ENCODE assay signal across 9 mouse cellular contexts in the genomic region with DNA sequence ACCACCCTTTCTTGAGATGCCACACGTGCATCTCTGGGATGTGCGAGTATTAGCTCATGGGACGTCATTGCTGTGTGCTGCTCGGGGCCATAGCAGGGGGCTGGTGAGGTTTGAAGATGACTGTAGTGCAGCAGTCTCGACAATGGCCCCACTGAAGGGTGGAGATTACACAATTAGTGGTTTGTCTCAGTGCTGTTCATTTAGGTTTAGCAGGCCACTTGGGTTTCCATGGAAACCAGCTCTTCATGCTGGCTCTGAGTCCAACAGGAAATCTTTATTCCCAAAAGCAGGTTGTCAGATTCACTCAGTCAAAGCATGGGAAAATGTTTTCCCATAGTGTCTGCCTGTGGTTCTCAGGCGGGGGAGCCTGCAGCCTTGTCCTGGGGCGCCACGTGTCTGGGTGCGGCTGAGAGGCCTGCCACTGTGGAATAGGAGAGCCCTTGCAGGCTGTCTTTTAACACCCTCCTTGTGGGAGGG. TPM values are rescaled to one million over a fixed set of nuclear protein-coding genes. Genes with fewer than 3 reads are reported as not detected.
DNase-seq lines count a peak whose midpoint lies in the region; ATAC-seq lines count a peak whose summit lies in the region.
"Had no signal": no experiment of that assay in that cellular context is flagged by ENCODE, and none has a peak within 500 bp of the region (broad histone marks: within the 10 kb centered on the region; RNA-seq: fewer than 3 reads in every experiment).

No protein-coding gene starts in this region.

- H3K36me3 ChIP-seq in forebrain, embryonic 10.5 days (replicated peaks): peaks cover 45% of the 10 kb centered on the region
- H3K36me3 ChIP-seq in neural tube, embryonic 12.5 days: peaks cover 18% of the 10 kb centered on the region

- peaks cover 50% of the 10 kb centered on the region for H3K27me3 ChIP-seq in forebrain, embryonic 10.5 days (ENCODE audit: poor library complexity, severe bottlenecking)
- H3K27me3 ChIP-seq in neural tube, embryonic 12.5 days (replicated peaks): peaks cover 37% of the 10 kb centered on the region

- H3K4me1 ChIP-seq in forebrain, embryonic 10.5 days: peaks cover 27% of the 10 kb centered on the region
- H3K4me1 ChIP-seq in neural tube, embryonic 12.5 days: peaks cover 26% of the 10 kb centered on the region

- WGBS in forebrain, embryonic 10.5 days: 37% methylated on average over 9 of the region's 9 CpGs
- WGBS in neural tube, embryonic 12.5 days: 16% methylated on average over 9 of the region's 9 CpGs

- peak overlapping the region; percentile 27; the same call in 1 of the 2 replicates for H3K4me2 ChIP-seq in neural tube, embryonic 12.5 days (replicated peaks)

- no peaks in the 10 kb centered on the region for H3K9me3 ChIP-seq in forebrain, embryonic 10.5 days
- no peaks in the 10 kb centered on the region for H3K9me3 ChIP-seq in neural tube, embryonic 12.5 days

- peak; percentile 86 for ATAC-seq in neural tube, embryonic 12.5 days (ENCODE audit: low FRiP score, low read depth)

- no peak overlapping the region for H3K9ac ChIP-seq in neural tube, embryonic 12.5 days

- no peak overlapping the region for H3K4me3 ChIP-seq in forebrain, embryonic 10.5 days
- H3K4me3 ChIP-seq in neural tube, embryonic 12.5 days: no peak overlapping the region

- H3K27ac ChIP-seq in forebrain, embryonic 10.5 days: peak overlapping the region; percentile 46
- H3K27ac ChIP-seq in neural tube, embryonic 12.5 days: no peak overlapping the region
- H3K27ac ChIP-seq: kidney, postnatal 0 days had no signal

- peak; percentile 25 for DNase-seq in ovary, postnatal 36 days (ENCODE audit: low spot score)
- DNase-seq in ovary, postnatal 14 days (ENCODE audit: low spot score): no peak
- peak; percentile 35 for DNase-seq in forebrain, embryonic 10.5 days (ENCODE audit: extremely low spot score, low spot score)
- peak; percentile 73 for DNase-seq in layer of hippocampus, adult 9-11 months
- no peak for DNase-seq in gastrocnemius, postnatal 4 days (ENCODE audit: low spot score in 2 of 2)
- DNase-seq in kidney, adult 9 months: no peak
- DNase-seq in B cell, adult 2 months: no peak

RNA-seq across cellular contexts. Expression of a gene that starts 43.5 kb away (rescaled TPM):
- 61.0 and 64.4 TPM in 2 replicates for polyA plus RNA-seq in forebrain, embryonic 10.5 days (2016; fragmentation: Nextera tagmentation; extraction: Ambion mirVana)
- polyA plus RNA-seq in neural tube, embryonic 12.5 days (2016; fragmentation: Nextera tagmentation; extraction: Ambion mirVana): 191 and 213 TPM in 2 replicates
- total RNA-seq in gastrocnemius, postnatal 4 days (2021): 10 to 100 TPM; 13.5 to 17.6 TPM

RNA-seq across cellular contexts. Expression of a gene that starts 52.6 kb away (rescaled TPM):
- polyA plus RNA-seq in forebrain, embryonic 10.5 days (2016; fragmentation: Nextera tagmentation; extraction: Ambion mirVana): 2.5 and 3.0 TPM in 2 replicates
- polyA plus RNA-seq in neural tube, embryonic 12.5 days (2016; fragmentation: Nextera tagmentation; extraction: Ambion mirVana): 13.9 and 15.5 TPM in 2 replicates
- 10 to 100 TPM; 47.5 to 49.4 TPM for total RNA-seq in gastrocnemius, postnatal 4 days (2021)

Comparison
In these comparisons a context has a peak if more than half of its experiments do, and no peak if none do; other contexts are left out.
1. DNase-seq: peak in ovary, postnatal 36 days (single experiment), forebrain, embryonic 10.5 days (single experiment) and layer of hippocampus, adult 9-11 months (single experiment); none in ovary, postnatal 14 days (single experiment), gastrocnemius, postnatal 4 days (0 of 2), kidney, adult 9 months (single experiment) and B cell, adult 2 months (0 of 2).